Mouse (Mus musculus) heart, postnatal 0 days (tissue): ENCODE results near the gene Sec24a. TPM values are rescaled to one million over a fixed set of nuclear protein-coding genes. Genes with fewer than 3 reads are reported as not detected.

Experiments used
- ATAC-seq: fragments of 200-750 bp; cut with Nextera tagmentation; 2 replicates; pipeline ENCODE4 v1.8.0; 2017; ENCODE audit warnings: low read depth, moderate number of reproducible peaks, moderate library complexity; ENCODE audit not compliant: insufficient read depth
- DNase-seq: peaks from one replicate; pipeline ENCODE4 v3.0.0-alpha.2; 2016; ENCODE audit warnings: low spot score
- H3K27ac ChIP-seq: fragments of 300-500 bp; sonication (generic); 2 replicates; pipeline ENCODE4 v1.5.1; 2014; ENCODE audit warnings: low read depth, mild to moderate bottlenecking
- H3K27me3 ChIP-seq: fragments of 300-500 bp; sonication (generic); 2 replicates; pipeline ENCODE4 v1.6.1; 2014; ENCODE audit warnings: low read length, mixed read lengths; ENCODE audit not compliant: control insufficient read depth, insufficient read depth
- H3K36me3 ChIP-seq: fragments of 300-500 bp; sonication (generic); replicated peaks from 2 replicates; pipeline ENCODE4 v1.6.1; 2014; ENCODE audit warnings: low read length, mixed read lengths; ENCODE audit not compliant: control insufficient read depth, insufficient read depth
- H3K4me1 ChIP-seq: fragments of 300-500 bp; sonication (generic); 2 replicates; pipeline ENCODE4 v1.6.1; 2014; ENCODE audit warnings: antibody characterized with exemption; ENCODE audit not compliant: control insufficient read depth, insufficient read depth
- H3K4me2 ChIP-seq: fragments of 300-500 bp; sonication (generic); 2 replicates; pipeline ENCODE4 v1.6.1; 2014; ENCODE audit warnings: low read depth, mild to moderate bottlenecking, low read length, moderate library complexity
- H3K4me3 ChIP-seq: fragments of 300-500 bp; sonication (generic); 2 replicates; pipeline ENCODE4 v1.5.1; 2014; ENCODE audit warnings: low read depth, low read length
- H3K9ac ChIP-seq: fragments of 300-500 bp; sonication (generic); replicated peaks from 2 replicates; pipeline ENCODE4 v1.6.1; 2014; ENCODE audit warnings: low read depth, low read length, mixed read lengths
- H3K9me3 ChIP-seq: fragments of 300-500 bp; sonication (generic); replicated peaks from 2 replicates; pipeline ENCODE4 v1.6.1; 2016; ENCODE audit warnings: low read length; ENCODE audit not compliant: control insufficient read depth
- CTCF ChIP-seq: IDR thresholded peaks from 2 replicates; pipeline ENCODE4 v1.5.1; 2016; ENCODE audit warnings: antibody characterized with exemption, control low read depth, low read depth
- EP300 ChIP-seq: IDR thresholded peaks from 2 replicates; pipeline ENCODE4 v1.6.1; 2016; ENCODE audit warnings: antibody characterized with exemption, low read depth
- WGBS: fragments of 180-500 bp; shearing (Covaris S2); extraction: QIAGEN DNeasy Blood & Tissue Kit; methylation state at CpG from one replicate; pipeline ENCODE4 v1.1.7; 2014; 5-methylcytosine and 5-hydroxymethylcytosine counted together
- polyA plus RNA-seq: library from polyadenylated mRNA; unstranded; fragments of >200 nt; fragmentation: Nextera tagmentation; extraction: Ambion mirVana; gene quantifications from 2 replicates; pipeline ENCODE4 v1.2.1, GENCODE M21; 2015
- total RNA-seq: library from RNA; depleted of rRNA; stranded (reverse); fragments of >200 nt; gene quantifications from 2 replicates; pipeline ENCODE4 v1.2.3, GENCODE M21; 2014; ENCODE audit warnings: low replicate concordance

Gene Sec24a
- total and polyA plus RNA-seq, 2 experiments from 2014 or later: 7.3 to 8.3 TPM

GRCm38 (mm10) chr11:51732883-51733282 is 30.6 kb downstream of the Sec24a start:
- H3K4me1 ChIP-seq: no peaks in the 10 kb centered on the region
- no peak overlapping the region for H3K27ac ChIP-seq
- H3K9ac ChIP-seq: no peak overlapping the region
- TF ChIP-seq EP300: no peak
- no peak for TF ChIP-seq CTCF
- WGBS: 62% methylated on average over 1 of the region's 1 CpGs
- H3K4me3 ChIP-seq: no peak overlapping the region
- DNase-seq: no peak
- no peak for ATAC-seq
- no peak overlapping the region for H3K4me2 ChIP-seq
- H3K9me3 ChIP-seq: no peaks in the 10 kb centered on the region
- H3K36me3 ChIP-seq: peaks cover 70% of the 10 kb centered on the region
- no peaks in the 10 kb centered on the region for H3K27me3 ChIP-seq

- no peak overlapping the region for H3K4me2 ChIP-seq
- H3K9ac ChIP-seq: no peak overlapping the region
- H3K36me3 ChIP-seq: peaks cover 80% of the 10 kb centered on the region
- TF ChIP-seq CTCF (no peak), EP300 (no peak)
- H3K27me3 ChIP-seq: no peaks in the 10 kb centered on the region
- DNase-seq: no peak
- H3K27ac ChIP-seq: no peak overlapping the region
- WGBS: 88% methylated on average over 11 of the region's 11 CpGs
- H3K9me3 ChIP-seq: no peaks in the 10 kb centered on the region
- ATAC-seq: no peak
- H3K4me3 ChIP-seq: no peak overlapping the region
- no peaks in the 10 kb centered on the region for H3K4me1 ChIP-seq
Observed at GRCm38 (mm10) chr11:51721066-51721465, 42.4 kb downstream of the Sec24a start.

GRCm38 (mm10) chr11:51707080-51707479 is 56.4 kb downstream of the Sec24a start:
- Histone ChIP-seq H3K4me1 (no peaks in the 10 kb centered on the region), H3K36me3 (peaks cover 85% of the 10 kb centered on the region), H3K9me3 (no peaks in the 10 kb centered on the region), H3K4me2 (no peak overlapping the region), H3K4me3 (no peak overlapping the region), H3K27ac (no peak overlapping the region), H3K9ac (no peak overlapping the region), H3K27me3 (no peaks in the 10 kb centered on the region)
- TF ChIP-seq EP300: no peak
- no peak for TF ChIP-seq CTCF
- 65% methylated on average over 13 of the region's 13 CpGs for WGBS
- no peak for DNase-seq
- ATAC-seq: no peak

GRCm38 (mm10) chr11:51706451-51706850 is 57.0 kb downstream of the Sec24a start:
- ATAC-seq (no peak), DNase-seq (no peak)
- no peak overlapping the region for H3K4me2 ChIP-seq
- peaks cover 84% of the 10 kb centered on the region for H3K36me3 ChIP-seq
- TF ChIP-seq CTCF (no peak), EP300 (no peak)
- H3K27ac ChIP-seq: no peak overlapping the region
- H3K9ac ChIP-seq: no peak overlapping the region
- H3K27me3 ChIP-seq: no peaks in the 10 kb centered on the region
- no peak overlapping the region for H3K4me3 ChIP-seq
- H3K9me3 ChIP-seq: no peaks in the 10 kb centered on the region
- H3K4me1 ChIP-seq: no peaks in the 10 kb centered on the region
- WGBS: 92% methylated on average over 10 of the region's 10 CpGs

GRCm38 (mm10) chr11:51703379-51703998 is 59.9 kb downstream of the Sec24a start:
- Histone ChIP-seq H3K4me2 (no peak overlapping the region), H3K9ac (no peak overlapping the region), H3K36me3 (peaks cover 89% of the 10 kb centered on the region), H3K4me3 (no peak overlapping the region), H3K27ac (no peak overlapping the region), H3K27me3 (no peaks in the 10 kb centered on the region), H3K9me3 (no peaks in the 10 kb centered on the region), H3K4me1 (no peaks in the 10 kb centered on the region)
- ATAC-seq: no peak
- DNase-seq: no peak
- no peak for TF ChIP-seq EP300
- TF ChIP-seq CTCF: peak; percentile 11; the same call in 1 of the 2 replicates
- 69% methylated on average over 10 of the region's 10 CpGs for WGBS

- no peak overlapping the region for H3K4me3 ChIP-seq
- ATAC-seq (no peak), DNase-seq (no peak)
- H3K9ac ChIP-seq: no peak overlapping the region
- H3K9me3 ChIP-seq: no peaks in the 10 kb centered on the region
- H3K4me2 ChIP-seq: no peak overlapping the region
- no peaks in the 10 kb centered on the region for H3K27me3 ChIP-seq
- no peak for TF ChIP-seq CTCF
- TF ChIP-seq EP300: no peak
- H3K4me1 ChIP-seq: no peaks in the 10 kb centered on the region
- peaks cover 89% of the 10 kb centered on the region for H3K36me3 ChIP-seq
- 75% methylated on average over 3 of the region's 3 CpGs for WGBS
- no peak overlapping the region for H3K27ac ChIP-seq
Observed at GRCm38 (mm10) chr11:51702831-51703230, 60.6 kb downstream of the Sec24a start.
